Mouse (Mus musculus) heart, postnatal 25 days (tissue): ENCODE data around the gene Erc2. TPM values are rescaled to one million over a fixed set of nuclear protein-coding genes. Genes with fewer than 3 reads are reported as not detected.

Experiments
- DNase-seq: peaks from one replicate; pipeline ENCODE4 v3.0.0; 2022; ENCODE audit warnings: low spot score
- intact Hi-C: fragments of 180-260 bp; cut with DNase I; formaldehyde crosslinking; loops from one replicate; pipeline ENCODE4 v1.15.1; 2025
- total RNA-seq, 2 experiments: library from RNA; stranded (reverse); gene quantifications; 2 replicates each; pipeline ENCODE4 v1.2.3; 2021

Gene Erc2
- total RNA-seq, 2 experiments from 2014 or later = 0.68 to 0.98 TPM

GRCm38 (mm10) chr14:28456372-28457076 is 834.3 kb downstream of the Erc2 start:
- intact Hi-C loops = no loop called here
- no peak for DNase-seq

GRCm38 (mm10) chr14:28457428-28457827 is 835.2 kb downstream of the Erc2 start:
- intact Hi-C loops = no loop called here

GRCm38 (mm10) chr14:28467956-28468355 is 845.7 kb downstream of the Erc2 start:
- DNase-seq = no peak
- intact Hi-C loops = no loop called here

More at GRCm38 (mm10) chr14:28457428-28457827, 835.2 kb downstream of the Erc2 start:
- no peak for DNase-seq

GRCm38 (mm10) chr14:28469696-28470095 is 847.5 kb downstream of the Erc2 start:
- DNase-seq = no peak
- intact Hi-C loops = no loop called here

GRCm38 (mm10) chr14:28470212-28470611 is 848.0 kb downstream of the Erc2 start:
- DNase-seq = no peak
- intact Hi-C loops = no loop called here

- intact Hi-C loops = no loop called here
- no peak for DNase-seq
Measured at GRCm38 (mm10) chr14:28475012-28475411, 852.8 kb downstream of the Erc2 start.

GRCm38 (mm10) chr14:28475421-28475820 is 853.2 kb downstream of the Erc2 start:
- intact Hi-C loops = no loop called here
- no peak for DNase-seq

- DNase-seq = no peak
- intact Hi-C loops = no loop called here
Measured at GRCm38 (mm10) chr14:28476746-28477145, 854.5 kb downstream of the Erc2 start.

- no peak for DNase-seq
- intact Hi-C loops = no loop called here
Measured at GRCm38 (mm10) chr14:28480866-28481265, 858.6 kb downstream of the Erc2 start.

GRCm38 (mm10) chr14:28493806-28494205 is 871.6 kb downstream of the Erc2 start:
- intact Hi-C loops = no loop called here

GRCm38 (mm10) chr14:28494273-28494672 is 872.0 kb downstream of the Erc2 start:
- DNase-seq = no peak
- intact Hi-C loops = no loop called here

More at GRCm38 (mm10) chr14:28493806-28494205, 871.6 kb downstream of the Erc2 start:
- no peak for DNase-seq

- intact Hi-C loops = loop anchor here (10.0 kb wide), 2 partner anchors 343 to 593 kb away; no protein-coding TSS in a partner anchor
- no peak for DNase-seq
Measured at GRCm38 (mm10) chr14:28501216-28501878, 879.1 kb downstream of the Erc2 start.

- DNase-seq = no peak
- intact Hi-C loops = loop anchor here (10.0 kb wide), 2 partner anchors 342 to 592 kb away; no protein-coding TSS in a partner anchor
Measured at GRCm38 (mm10) chr14:28503276-28503675, 881.0 kb downstream of the Erc2 start.

GRCm38 (mm10) chr14:28504101-28505050 is 882.1 kb downstream of the Erc2 start, which contains the start of gene Wnt5a:
TSS of gene Wnt5a (plus strand) at chr14:28504750.
- DNase-seq = no peak
- intact Hi-C loops = loop anchor here (5.0 to 10.0 kb wide), 4 partner anchors 242 to 590 kb away; no protein-coding TSS in a partner anchor

GRCm38 (mm10) chr14:28505051-28505585 is 882.9 kb downstream of the Erc2 start:
- DNase-seq = peak; percentile 13
- intact Hi-C loops = loop anchor here (5.0 to 10.0 kb wide), 4 partner anchors 243 to 590 kb away; no protein-coding TSS in a partner anchor

- no peak for DNase-seq
- intact Hi-C loops = loop anchor here (5.0 to 10.0 kb wide), 4 partner anchors 243 to 589 kb away; no protein-coding TSS in a partner anchor
Measured at GRCm38 (mm10) chr14:28505586-28506375, 883.6 kb downstream of the Erc2 start.

- intact Hi-C loops = loop anchor here (5.0 to 10.0 kb wide), 4 partner anchors 244 to 588 kb away; no protein-coding TSS in a partner anchor
- peak; percentile 33 for DNase-seq
Measured at GRCm38 (mm10) chr14:28506376-28506831, 884.2 kb downstream of the Erc2 start.

- intact Hi-C loops = loop anchor here (5.0 to 10.0 kb wide), 4 partner anchors 245 to 588 kb away; no protein-coding TSS in a partner anchor
- DNase-seq = no peak
Measured at GRCm38 (mm10) chr14:28507011-28507410, 884.8 kb downstream of the Erc2 start.
